Mouse (Mus musculus) brain, embryonic 14.5 days (tissue): Measurements from ENCODE around the gene Nans.

Source experiments
- CTCF ChIP-seq: fragments of 200-500 bp; IDR thresholded peaks from 2 replicates; pipeline ENCODE4 v1.5.1; 2012; ENCODE audit warnings: inconsistent platforms, mild to moderate bottlenecking, moderate library complexity, borderline replicate concordance; ENCODE audit not compliant: insufficient read depth, insufficient read length; ENCODE audit errors: extremely low read depth
- POLR2A ChIP-seq: fragments of 200-500 bp; IDR thresholded peaks from 2 replicates; pipeline ENCODE4 v1.6.1; 2012; ENCODE audit warnings: mild to moderate bottlenecking, inconsistent platforms, borderline replicate concordance; ENCODE audit not compliant: poor library complexity, insufficient read depth, insufficient read length, severe bottlenecking; ENCODE audit errors: extremely low read depth

- TF ChIP-seq POLR2A: no peak
- TF ChIP-seq CTCF: no peak
Measured at GRCm38 (mm10) chr4:46527558-46527926, 38.5 kb downstream of the Nans start.
